In the genomic region with DNA sequence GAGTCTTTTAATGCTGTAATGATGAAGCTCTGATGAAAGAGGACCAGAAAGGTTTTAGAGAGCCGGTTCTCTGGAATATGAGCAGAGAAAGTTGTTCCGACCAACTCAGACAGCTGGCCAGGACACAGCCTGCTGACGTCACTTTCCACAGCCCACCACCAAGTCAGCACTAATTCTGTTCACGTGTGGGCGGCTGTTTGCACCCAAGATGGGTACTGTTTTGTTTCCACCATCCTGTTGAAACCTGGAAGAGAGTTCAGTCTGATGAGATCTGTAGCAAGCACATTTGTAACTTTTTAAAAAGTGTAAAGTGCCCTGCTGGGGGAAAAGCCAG, we compare ENCODE assay signal across 9 mouse cellular contexts.
DNase-seq lines count a peak whose midpoint lies in the region; ATAC-seq and TF ChIP-seq lines count a peak whose summit lies in the region.
"Had no signal": no experiment of that assay in that cellular context is flagged by ENCODE, and none has a peak within 500 bp of the region (broad histone marks: within the 10 kb centered on the region; RNA-seq: fewer than 3 reads in every experiment).

No protein-coding gene starts in this region.

- DNase-seq in lung, embryonic 14.5 days: no peak
- no peak for DNase-seq in lung, postnatal 36 days
- peak; percentile 21 to 82 for DNase-seq in left cerebral cortex, adult 8-10 months (ENCODE audit: low spot score in 2 of 2)
- no peak for DNase-seq in spleen, adult 12 weeks (ENCODE audit: low spot score)
- DNase-seq in hindbrain, embryonic 14.5 days (ENCODE audit: low spot score): no peak
- DNase-seq in thymus, adult 18-20 months: no peak

- no peak for TF ChIP-seq CTCF in lung, embryonic 14.5 days (IDR thresholded peaks at IDR 0.05; ENCODE audit: low read depth)

- no peak overlapping the region for H3K4me3 ChIP-seq in lung, embryonic 14.5 days (ENCODE audit: low read depth, low read length)
- H3K4me3 ChIP-seq in stomach, embryonic 14.5 days (ENCODE audit: low read depth, low read length): no peak overlapping the region
- H3K4me3 ChIP-seq in hindbrain, embryonic 14.5 days (replicated peaks; ENCODE audit: low read length): no peak overlapping the region

- H3K4me2 ChIP-seq in lung, embryonic 14.5 days: no peak overlapping the region
- H3K4me2 ChIP-seq in stomach, embryonic 14.5 days (replicated peaks; ENCODE audit: low read depth, low read length): peak overlapping the region; percentile 4; the same call in 1 of the 2 replicates
- H3K4me2 ChIP-seq in hindbrain, embryonic 14.5 days (replicated peaks): no peak overlapping the region

- H3K9ac ChIP-seq in lung, embryonic 14.5 days: no peak overlapping the region
- no peak overlapping the region for H3K9ac ChIP-seq in stomach, embryonic 14.5 days (replicated peaks; ENCODE audit: low read depth, low read length)
- H3K9ac ChIP-seq in hindbrain, embryonic 14.5 days: no peak overlapping the region

- no peaks in the 10 kb centered on the region for H3K9me3 ChIP-seq in lung, embryonic 14.5 days (ENCODE audit: low read depth, low read length)
- H3K9me3 ChIP-seq in stomach, embryonic 14.5 days (ENCODE audit: control insufficient read depth, low read depth, low read length): no peaks in the 10 kb centered on the region
- H3K9me3 ChIP-seq in hindbrain, embryonic 14.5 days (ENCODE audit: control insufficient read depth, low read length): no peaks in the 10 kb centered on the region

- no peaks in the 10 kb centered on the region for H3K27me3 ChIP-seq in lung, embryonic 14.5 days (ENCODE audit: insufficient read depth, low read length)
- no peaks in the 10 kb centered on the region for H3K27me3 ChIP-seq in stomach, embryonic 14.5 days (ENCODE audit: control insufficient read depth, insufficient read depth, low read length)
- H3K27me3 ChIP-seq in hindbrain, embryonic 14.5 days (ENCODE audit: control insufficient read depth, insufficient read depth, low read length): no peaks in the 10 kb centered on the region

- H3K36me3 ChIP-seq in lung, embryonic 14.5 days (ENCODE audit: insufficient read depth): no peaks in the 10 kb centered on the region
- H3K36me3 ChIP-seq in stomach, embryonic 14.5 days (ENCODE audit: control insufficient read depth, insufficient read depth, low read length): no peaks in the 10 kb centered on the region
- H3K36me3 ChIP-seq in hindbrain, embryonic 14.5 days (replicated peaks; ENCODE audit: control insufficient read depth, insufficient read depth): no peaks in the 10 kb centered on the region

- H3K27ac ChIP-seq in lung, embryonic 14.5 days (ENCODE audit: low read depth): no peak overlapping the region
- no peak overlapping the region for H3K27ac ChIP-seq in stomach, embryonic 14.5 days (ENCODE audit: low read length)
- H3K27ac ChIP-seq in hindbrain, embryonic 14.5 days: no peak overlapping the region

- WGBS in lung, embryonic 14.5 days: 36% methylated on average over 5 of the region's 5 CpGs
- 41% methylated on average over 5 of the region's 5 CpGs for WGBS in stomach, embryonic 14.5 days
- 66% methylated on average over 5 of the region's 5 CpGs for WGBS in hindbrain, embryonic 14.5 days

- ATAC-seq in lung, embryonic 14.5 days (ENCODE audit: insufficient read depth): peak; percentile 18; the same call in 1 of the 2 replicates
- ATAC-seq in frontal cortex, adult (ENCODE audit: low TSS enrichment): peak; percentile 68
- no peak; the same call in 1 of the 2 replicates for ATAC-seq in stomach, embryonic 14.5 days (ENCODE audit: insufficient number of reproducible peaks, insufficient read depth, low FRiP score, low read depth)
- no peak for ATAC-seq in hindbrain, embryonic 14.5 days (ENCODE audit: low FRiP score)
- ATAC-seq: midbrain, embryonic 16.5 days had no signal

- no peaks in the 10 kb centered on the region for H3K4me1 ChIP-seq in lung, embryonic 14.5 days (ENCODE audit: insufficient read depth)
- H3K4me1 ChIP-seq in stomach, embryonic 14.5 days (ENCODE audit: control insufficient read depth, insufficient read depth, low read length): peaks cover 10% of the 10 kb centered on the region
- peaks cover 15% of the 10 kb centered on the region; the same call in 1 of the 2 replicates for H3K4me1 ChIP-seq in hindbrain, embryonic 14.5 days (replicated peaks; ENCODE audit: control insufficient read depth, insufficient read depth, low read length)

Comparison
In these comparisons a context has a peak if more than half of its experiments do, and no peak if none do; other contexts are left out.
1. ATAC-seq: peak in lung, embryonic 14.5 days (single experiment) and frontal cortex, adult (single experiment); none in stomach, embryonic 14.5 days (single experiment) and hindbrain, embryonic 14.5 days (single experiment).
2. DNase-seq: peak in left cerebral cortex, adult 8-10 months (2 of 2); none in lung, embryonic 14.5 days (single experiment), lung, postnatal 36 days (single experiment), spleen, adult 12 weeks (single experiment), hindbrain, embryonic 14.5 days (single experiment) and thymus, adult 18-20 months (0 of 2).